Mouse (Mus musculus) lung, postnatal 0 days (tissue): ENCODE measurements at regions not wholly inside any gene's neighbourhood (a gene's known extent, or its start where the extent isn't known, plus 50 kb on each side); places are given as distances from the start of the nearest gene placed in this dataset.

ENCODE experiments used
- ATAC-seq: fragments of 200-750 bp; cut with Nextera tagmentation; 2 replicates; pipeline ENCODE4 v1.8.0; 2017; ENCODE audit warnings: moderate library complexity
- DNase-seq: peaks from one replicate; pipeline ENCODE4 v3.0.0-alpha.2; 2016; ENCODE audit warnings: low spot score
- H3K27ac ChIP-seq: fragments of 300-500 bp; sonication (generic); 2 replicates; pipeline ENCODE4 v1.5.1; 2014; ENCODE audit warnings: antibody characterized with exemption, mild to moderate bottlenecking, low read length, mixed read lengths
- H3K27me3 ChIP-seq: fragments of 300-500 bp; sonication (generic); replicated peaks from 2 replicates; pipeline ENCODE4 v1.6.1; 2014; ENCODE audit warnings: low read length, mixed read lengths; ENCODE audit not compliant: insufficient read depth
- H3K36me3 ChIP-seq: fragments of 300-500 bp; sonication (generic); 2 replicates; pipeline ENCODE4 v1.6.1; 2014; ENCODE audit warnings: low read length, mixed read lengths; ENCODE audit not compliant: insufficient read depth
- H3K4me1 ChIP-seq: fragments of 300-500 bp; sonication (generic); 2 replicates; pipeline ENCODE4 v1.6.1; 2014; ENCODE audit warnings: antibody characterized with exemption, low read depth, low read length, mixed read lengths; ENCODE audit not compliant: insufficient read depth
- H3K4me2 ChIP-seq: fragments of 300-500 bp; sonication (generic); replicated peaks from 2 replicates; pipeline ENCODE4 v1.6.1; 2014; ENCODE audit warnings: low read depth, mild to moderate bottlenecking, low read length, moderate library complexity, mixed read lengths
- H3K4me3 ChIP-seq: fragments of 300-500 bp; sonication (generic); 2 replicates; pipeline ENCODE4 v1.5.1; 2014; ENCODE audit warnings: low read depth, low read length
- H3K9ac ChIP-seq: fragments of 300-500 bp; sonication (generic); replicated peaks from 2 replicates; pipeline ENCODE4 v1.6.1; 2014; ENCODE audit warnings: low read depth, mild to moderate bottlenecking
- H3K9me3 ChIP-seq: fragments of 300-500 bp; sonication (generic); 2 replicates; pipeline ENCODE4 v1.6.1; 2016; ENCODE audit warnings: low read length, mixed read lengths
- CTCF ChIP-seq: IDR thresholded peaks from 2 replicates; pipeline ENCODE4 v1.5.1; 2016; ENCODE audit warnings: antibody characterized with exemption, mild to moderate bottlenecking
- EP300 ChIP-seq: IDR thresholded peaks from 2 replicates; pipeline ENCODE4 v1.6.1; 2016; ENCODE audit warnings: antibody characterized with exemption, mild to moderate bottlenecking, control low read depth
- WGBS: fragments of 180-500 bp; shearing (Covaris S2); extraction: QIAGEN DNeasy Blood & Tissue Kit; methylation state at CpG from one replicate; pipeline ENCODE4 v1.1.7; 2014; 5-methylcytosine and 5-hydroxymethylcytosine counted together

GRCm38 (mm10) chr2:167754929-167755551 is 65.4 kb upstream of the Tmem189 start:
- 60% methylated on average over 22 of the region's 22 CpGs for WGBS
- peaks cover 12% of the 10 kb centered on the region; the same call in 1 of the 2 replicates for H3K4me1 ChIP-seq
- no peaks in the 10 kb centered on the region for H3K36me3 ChIP-seq
- no peak overlapping the region for H3K4me2 ChIP-seq
- ATAC-seq (no peak), DNase-seq (no peak)
- no peak overlapping the region for H3K4me3 ChIP-seq
- H3K27me3 ChIP-seq: no peaks in the 10 kb centered on the region
- no peaks in the 10 kb centered on the region for H3K9me3 ChIP-seq
- no peak overlapping the region for H3K9ac ChIP-seq
- peak overlapping the region; percentile 35; the same call in 1 of the 2 replicates for H3K27ac ChIP-seq
- TF ChIP-seq EP300: no peak
- TF ChIP-seq CTCF: no peak

GRCm38 (mm10) chr2:167753898-167754297 is 64.3 kb upstream of the Tmem189 start:
- peak; percentile 74 for DNase-seq
- ATAC-seq: peak; percentile 64

GRCm38 (mm10) chr2:167752805-167753556 is 63.4 kb upstream of the Tmem189 start:
- TF ChIP-seq EP300 (no peak), CTCF (no peak)
- WGBS: 55% methylated on average over 12 of the region's 12 CpGs
- ATAC-seq: no peak
- Histone ChIP-seq H3K27me3 (no peaks in the 10 kb centered on the region), H3K4me1 (peaks cover 10% of the 10 kb centered on the region; the same call in 1 of the 2 replicates), H3K4me2 (no peak overlapping the region), H3K36me3 (no peaks in the 10 kb centered on the region), H3K9ac (no peak overlapping the region), H3K4me3 (no peak overlapping the region), H3K27ac (peak overlapping the region; percentile 10; the same call in 1 of the 2 replicates), H3K9me3 (no peaks in the 10 kb centered on the region)
- DNase-seq: peak; percentile 32

More at GRCm38 (mm10) chr2:167753898-167754297, 64.3 kb upstream of the Tmem189 start:
- TF ChIP-seq CTCF (no peak), EP300 (peak; percentile 86)
- Histone ChIP-seq H3K9ac (no peak overlapping the region), H3K36me3 (no peaks in the 10 kb centered on the region), H3K4me2 (no peak overlapping the region), H3K4me3 (no peak overlapping the region), H3K9me3 (no peaks in the 10 kb centered on the region), H3K27ac (no peak overlapping the region), H3K27me3 (no peaks in the 10 kb centered on the region), H3K4me1 (peaks cover 10% of the 10 kb centered on the region; the same call in 1 of the 2 replicates)
- 47% methylated on average over 9 of the region's 9 CpGs for WGBS

DNA sequence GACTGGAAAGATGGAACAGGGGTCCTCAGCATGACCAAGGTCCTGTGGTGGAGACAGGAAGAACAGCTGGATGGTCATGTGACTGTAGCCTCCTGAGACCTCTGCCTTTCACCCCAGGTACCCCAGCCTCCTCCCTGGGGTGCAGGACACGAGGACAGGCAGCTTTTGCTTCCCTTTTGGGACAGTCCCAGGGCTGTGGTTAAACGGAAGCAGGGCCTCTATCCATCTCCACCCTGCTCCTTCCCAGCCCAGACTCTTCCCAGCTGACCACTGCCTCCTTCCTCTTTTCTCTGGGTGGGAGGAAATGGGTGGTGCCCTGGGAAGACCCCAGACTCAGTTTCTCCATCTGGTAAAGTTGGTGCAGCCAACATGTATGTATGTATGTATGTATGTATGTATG is 62.0 kb upstream of the Tmem189 start:
- no peak overlapping the region for H3K4me2 ChIP-seq
- ATAC-seq (no peak), DNase-seq (no peak)
- no peak overlapping the region for H3K27ac ChIP-seq
- no peaks in the 10 kb centered on the region for H3K27me3 ChIP-seq
- H3K9me3 ChIP-seq: no peaks in the 10 kb centered on the region
- H3K36me3 ChIP-seq: no peaks in the 10 kb centered on the region
- no peak overlapping the region for H3K9ac ChIP-seq
- H3K4me3 ChIP-seq: no peak overlapping the region
- 49% methylated on average over 2 of the region's 2 CpGs for WGBS
- H3K4me1 ChIP-seq: no peaks in the 10 kb centered on the region
- TF ChIP-seq CTCF (no peak), EP300 (no peak)

DNA sequence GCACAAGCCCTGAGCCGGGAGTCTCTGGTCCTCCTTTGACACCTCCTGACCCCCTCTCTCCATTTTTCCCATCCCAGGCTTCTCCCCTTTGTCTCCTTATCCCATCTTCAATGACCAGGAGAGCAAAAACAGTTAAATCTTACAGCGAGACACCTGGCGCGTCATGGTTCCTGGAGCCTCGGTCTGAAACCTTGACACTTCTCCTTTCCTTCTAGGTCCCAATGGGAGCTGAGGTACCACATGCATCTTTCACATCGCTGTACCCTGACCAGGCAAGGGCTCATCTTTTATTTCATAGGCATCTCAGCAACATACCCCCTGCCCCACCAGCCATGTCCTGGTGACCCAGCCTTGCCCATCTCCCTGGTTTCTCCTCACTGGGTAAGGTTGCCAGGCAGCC is 58.7 kb upstream of the Tmem189 start:
- WGBS: 91% methylated on average over 6 of the region's 6 CpGs
- DNase-seq: no peak
- no peak overlapping the region for H3K4me2 ChIP-seq
- H3K27me3 ChIP-seq: no peaks in the 10 kb centered on the region
- no peak overlapping the region for H3K9ac ChIP-seq
- no peaks in the 10 kb centered on the region for H3K9me3 ChIP-seq
- no peak for TF ChIP-seq EP300
- no peak for TF ChIP-seq CTCF
- no peaks in the 10 kb centered on the region for H3K36me3 ChIP-seq
- H3K27ac ChIP-seq: no peak overlapping the region
- no peak overlapping the region for H3K4me3 ChIP-seq
- no peaks in the 10 kb centered on the region for H3K4me1 ChIP-seq
- no peak for ATAC-seq

DNA sequence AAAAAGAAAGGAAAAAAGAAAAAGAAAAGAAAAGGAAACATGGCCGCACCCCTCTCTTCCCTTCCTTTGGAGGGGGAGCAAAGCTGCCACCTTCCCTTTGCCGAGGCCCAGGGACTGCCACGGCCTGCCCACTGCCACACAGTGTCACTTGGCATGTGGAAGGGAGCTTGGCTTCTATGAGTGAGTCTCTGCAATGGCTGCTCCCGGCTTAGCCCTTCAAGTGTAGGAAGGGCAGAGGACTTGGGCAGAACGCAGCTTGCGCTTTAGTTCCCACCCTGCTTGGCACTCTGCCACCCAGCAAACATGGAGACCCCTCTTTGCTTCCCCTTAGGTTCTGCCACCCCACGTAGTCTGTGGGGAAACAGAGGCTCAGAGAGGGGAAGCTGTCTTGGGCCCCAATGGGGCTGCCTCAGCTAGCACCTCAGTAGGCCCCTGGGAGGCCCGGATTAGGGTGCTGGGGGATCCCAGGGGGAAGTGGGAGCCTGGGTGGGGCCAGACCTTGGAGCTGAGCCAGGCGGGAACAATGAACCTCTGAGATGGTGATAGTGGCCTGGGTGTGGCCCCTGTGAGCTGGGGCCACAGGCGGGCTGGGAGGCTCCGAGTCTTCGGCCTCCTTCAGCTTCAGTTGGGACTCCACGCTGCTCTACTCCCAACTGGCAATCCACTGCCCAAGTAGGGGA is 57.7 kb upstream of the Tmem189 start:
- H3K9ac ChIP-seq: no peak overlapping the region
- no peaks in the 10 kb centered on the region for H3K36me3 ChIP-seq
- H3K9me3 ChIP-seq: no peaks in the 10 kb centered on the region
- 37% methylated on average over 11 of the region's 13 CpGs for WGBS
- TF ChIP-seq EP300: no peak
- no peak for TF ChIP-seq CTCF
- no peaks in the 10 kb centered on the region for H3K4me1 ChIP-seq
- DNase-seq: peak; percentile 18
- no peaks in the 10 kb centered on the region for H3K27me3 ChIP-seq
- H3K4me3 ChIP-seq: no peak overlapping the region
- ATAC-seq: peak; percentile 42
- H3K4me2 ChIP-seq: no peak overlapping the region
- H3K27ac ChIP-seq: no peak overlapping the region
